Mouse (Mus musculus): ENCODE measurements around the gene Zfp358. TPM values are rescaled to one million over a fixed set of nuclear protein-coding genes. Genes with fewer than 3 reads are reported as not detected.

The Zfp358 gene
- polyA plus RNA-seq, 1 experiment from 2014 or later = 77.9 TPM

- 87% methylated on average over 6 of the region's 6 CpGs for WGBS
- Histone ChIP-seq H3K27me3 (no peaks in the 10 kb centered on the region), H3K27ac (no peak overlapping the region), H3K9me3 (replicated peaks) (no peaks in the 10 kb centered on the region), H3K4me1 (no peaks in the 10 kb centered on the region), H3K4me3 (no peak overlapping the region), H3K9ac (no peak overlapping the region), H3K4me2 (replicated peaks) (no peak overlapping the region), H3K36me3 (peaks cover 73% of the 10 kb centered on the region)
- ATAC-seq (ENCODE audit: low FRiP score) = no peak
Observed at GRCm38 (mm10) chr8:3507979-3508754, 15.2 kb downstream of the Zfp358 start.

- Histone ChIP-seq H3K36me3 (peaks cover 38% of the 10 kb centered on the region), H3K27me3 (no peaks in the 10 kb centered on the region), H3K4me2 (replicated peaks) (peak overlapping the region; percentile 94), H3K4me3 (peak overlapping the region; percentile 52), H3K9ac (peak overlapping the region; percentile 69; the same call in 1 of the 2 replicates), H3K27ac (peak overlapping the region; percentile 50), H3K4me1 (peaks cover 5% of the 10 kb centered on the region), H3K9me3 (replicated peaks) (no peaks in the 10 kb centered on the region)
- 35% methylated on average over 13 of the region's 13 CpGs for WGBS
- ATAC-seq (ENCODE audit: low FRiP score) = no peak
Observed at GRCm38 (mm10) chr8:3514681-3515247, 21.8 kb downstream of the Zfp358 start.

GRCm38 (mm10) chr8:3515260-3515671, 22.3 kb downstream of the Zfp358 start, which contains the start of gene Pnpla6:
TSS of gene Pnpla6 (plus strand) at chr8:3515384.
- no peaks in the 10 kb centered on the region for H3K9me3 ChIP-seq (replicated peaks)
- H3K4me1 ChIP-seq = peaks cover 5% of the 10 kb centered on the region
- H3K4me2 ChIP-seq (replicated peaks) = peak within 1 kb of the TSS; percentile 94
- no peaks in the 10 kb centered on the region for H3K27me3 ChIP-seq
- H3K27ac ChIP-seq = peak within 1 kb of the TSS; percentile 69
- peak; percentile 63 for ATAC-seq (ENCODE audit: low FRiP score)
- H3K4me3 ChIP-seq = peak within 1 kb of the TSS; percentile 52
- H3K36me3 ChIP-seq = peaks cover 33% of the 10 kb centered on the region
- peak within 1 kb of the TSS; percentile 69 for H3K9ac ChIP-seq
- 0% methylated on average over 24 of the region's 25 CpGs for WGBS

GRCm38 (mm10) chr8:3515771-3516417, 23.0 kb downstream of the Zfp358 start:
- peak; percentile 57 for ATAC-seq (ENCODE audit: low FRiP score)
- Histone ChIP-seq H3K27me3 (no peaks in the 10 kb centered on the region), H3K4me2 (replicated peaks) (peak overlapping the region; percentile 94), H3K4me1 (peaks cover 5% of the 10 kb centered on the region), H3K36me3 (peaks cover 27% of the 10 kb centered on the region), H3K27ac (peak overlapping the region; percentile 69), H3K9me3 (replicated peaks) (no peaks in the 10 kb centered on the region), H3K9ac (peak overlapping the region; percentile 69), H3K4me3 (peak overlapping the region; percentile 52)
- WGBS = under 1% methylated on average over 25 of the region's 25 CpGs

GRCm38 (mm10) chr8:3516450-3517116, 23.6 kb downstream of the Zfp358 start:
- 1% methylated on average over 36 of the region's 36 CpGs for WGBS

GRCm38 (mm10) chr8:3517117-3517495, 24.2 kb downstream of the Zfp358 start:
- no peak for ATAC-seq (ENCODE audit: low FRiP score)
- H3K4me3 ChIP-seq = peak overlapping the region; percentile 52
- H3K27ac ChIP-seq = no peak overlapping the region
- H3K9ac ChIP-seq = peak overlapping the region; percentile 48; the same call in 1 of the 2 replicates
- H3K27me3 ChIP-seq = no peaks in the 10 kb centered on the region
- no peaks in the 10 kb centered on the region for H3K9me3 ChIP-seq (replicated peaks)
- H3K4me1 ChIP-seq = peaks cover 5% of the 10 kb centered on the region
- peaks cover 26% of the 10 kb centered on the region for H3K36me3 ChIP-seq
- 11% methylated on average over 16 of the region's 16 CpGs for WGBS
- H3K4me2 ChIP-seq (replicated peaks) = peak overlapping the region; percentile 94

More at GRCm38 (mm10) chr8:3516450-3517116, 23.6 kb downstream of the Zfp358 start:
- H3K27ac ChIP-seq = peak overlapping the region; percentile 69
- peak overlapping the region; percentile 94 for H3K4me2 ChIP-seq (replicated peaks)
- no peaks in the 10 kb centered on the region for H3K27me3 ChIP-seq
- H3K4me3 ChIP-seq = peak overlapping the region; percentile 52
- peaks cover 26% of the 10 kb centered on the region for H3K36me3 ChIP-seq
- peak; percentile 91 for ATAC-seq (ENCODE audit: low FRiP score)
- H3K9ac ChIP-seq = peak overlapping the region; percentile 69
- peaks cover 5% of the 10 kb centered on the region for H3K4me1 ChIP-seq
- H3K9me3 ChIP-seq (replicated peaks) = no peaks in the 10 kb centered on the region

- Histone ChIP-seq H3K27ac (no peak overlapping the region), H3K9ac (no peak overlapping the region), H3K4me1 (no peaks in the 10 kb centered on the region; the same call in 1 of the 2 replicates), H3K27me3 (no peaks in the 10 kb centered on the region), H3K4me3 (no peak overlapping the region), H3K9me3 (replicated peaks) (no peaks in the 10 kb centered on the region), H3K36me3 (peaks cover 43% of the 10 kb centered on the region), H3K4me2 (replicated peaks) (no peak overlapping the region)
- whole genome bisulfite sequencing = 93% methylated on average over 13 of the region's 13 CpGs
- ATAC-seq (ENCODE audit: low FRiP score) = no peak
Observed at GRCm38 (mm10) chr8:3522007-3522697, 29.2 kb downstream of the Zfp358 start.

GRCm38 (mm10) chr8:3530816-3531215, 37.9 kb downstream of the Zfp358 start:
- no peak for ATAC-seq (ENCODE audit: low FRiP score)
- H3K4me2 ChIP-seq (replicated peaks) = no peak overlapping the region

GRCm38 (mm10) chr8:3531936-3532335, 39.0 kb downstream of the Zfp358 start:
- 95% methylated on average over 18 of the region's 18 CpGs for WGBS
- peaks cover 43% of the 10 kb centered on the region for H3K36me3 ChIP-seq
- no peak overlapping the region for H3K4me2 ChIP-seq (replicated peaks)
- no peak overlapping the region for H3K9ac ChIP-seq
- H3K9me3 ChIP-seq (replicated peaks) = no peaks in the 10 kb centered on the region
- H3K27me3 ChIP-seq = no peaks in the 10 kb centered on the region
- no peak overlapping the region for H3K4me3 ChIP-seq
- no peak for ATAC-seq (ENCODE audit: low FRiP score)
- no peaks in the 10 kb centered on the region for H3K4me1 ChIP-seq
- H3K27ac ChIP-seq = no peak overlapping the region

More at GRCm38 (mm10) chr8:3530816-3531215, 37.9 kb downstream of the Zfp358 start:
- H3K27me3 ChIP-seq = no peaks in the 10 kb centered on the region
- no peak overlapping the region for H3K27ac ChIP-seq
- 93% methylated on average over 5 of the region's 5 CpGs for WGBS
- no peak overlapping the region for H3K9ac ChIP-seq
- peaks cover 40% of the 10 kb centered on the region for H3K36me3 ChIP-seq
- no peak overlapping the region for H3K4me3 ChIP-seq
- no peaks in the 10 kb centered on the region for H3K4me1 ChIP-seq
- H3K9me3 ChIP-seq (replicated peaks) = no peaks in the 10 kb centered on the region

- H3K4me2 ChIP-seq (replicated peaks) = no peak overlapping the region
- ATAC-seq (ENCODE audit: low FRiP score) = no peak
- H3K36me3 ChIP-seq = peaks cover 68% of the 10 kb centered on the region
Observed at GRCm38 (mm10) chr8:3536053-3536841, 43.3 kb downstream of the Zfp358 start.

GRCm38 (mm10) chr8:3536940-3537339, 44.0 kb downstream of the Zfp358 start:
- H3K9me3 ChIP-seq (replicated peaks) = no peaks in the 10 kb centered on the region
- H3K4me2 ChIP-seq (replicated peaks) = no peak overlapping the region
- peaks cover 66% of the 10 kb centered on the region for H3K36me3 ChIP-seq
- no peak for ATAC-seq (ENCODE audit: low FRiP score)
- no peak overlapping the region for H3K27ac ChIP-seq
- 97% methylated on average over 9 of the region's 9 CpGs for WGBS
- no peaks in the 10 kb centered on the region for H3K4me1 ChIP-seq
- no peak overlapping the region for H3K9ac ChIP-seq
- H3K27me3 ChIP-seq = no peaks in the 10 kb centered on the region
- H3K4me3 ChIP-seq = no peak overlapping the region

More at GRCm38 (mm10) chr8:3536053-3536841, 43.3 kb downstream of the Zfp358 start:
- Histone ChIP-seq H3K4me1 (no peaks in the 10 kb centered on the region), H3K27ac (no peak overlapping the region), H3K9me3 (replicated peaks) (no peaks in the 10 kb centered on the region), H3K4me3 (no peak overlapping the region), H3K27me3 (no peaks in the 10 kb centered on the region), H3K9ac (no peak overlapping the region)
- WGBS = 63% methylated on average over 15 of the region's 15 CpGs

Data from hindbrain, embryonic 12.5 days (tissue).